Mouse (Mus musculus) kidney, postnatal 25 days (tissue): ENCODE measurements around the gene Atp2a3.
A peak's percentile ranks its signal among the peaks of the same experiment; 100 is the strongest.

Source experiments
- DNase-seq, 2 experiments: peaks; one replicate each; pipeline ENCODE4 v3.0.0; 2021; ENCODE audit warnings: mixed read lengths in 2 of 2

The Atp2a3 gene

GRCm38 (mm10) chr11:73007113-73007512, 46.1 kb downstream of the Atp2a3 start:
- DNase-seq = no peak

DNA sequence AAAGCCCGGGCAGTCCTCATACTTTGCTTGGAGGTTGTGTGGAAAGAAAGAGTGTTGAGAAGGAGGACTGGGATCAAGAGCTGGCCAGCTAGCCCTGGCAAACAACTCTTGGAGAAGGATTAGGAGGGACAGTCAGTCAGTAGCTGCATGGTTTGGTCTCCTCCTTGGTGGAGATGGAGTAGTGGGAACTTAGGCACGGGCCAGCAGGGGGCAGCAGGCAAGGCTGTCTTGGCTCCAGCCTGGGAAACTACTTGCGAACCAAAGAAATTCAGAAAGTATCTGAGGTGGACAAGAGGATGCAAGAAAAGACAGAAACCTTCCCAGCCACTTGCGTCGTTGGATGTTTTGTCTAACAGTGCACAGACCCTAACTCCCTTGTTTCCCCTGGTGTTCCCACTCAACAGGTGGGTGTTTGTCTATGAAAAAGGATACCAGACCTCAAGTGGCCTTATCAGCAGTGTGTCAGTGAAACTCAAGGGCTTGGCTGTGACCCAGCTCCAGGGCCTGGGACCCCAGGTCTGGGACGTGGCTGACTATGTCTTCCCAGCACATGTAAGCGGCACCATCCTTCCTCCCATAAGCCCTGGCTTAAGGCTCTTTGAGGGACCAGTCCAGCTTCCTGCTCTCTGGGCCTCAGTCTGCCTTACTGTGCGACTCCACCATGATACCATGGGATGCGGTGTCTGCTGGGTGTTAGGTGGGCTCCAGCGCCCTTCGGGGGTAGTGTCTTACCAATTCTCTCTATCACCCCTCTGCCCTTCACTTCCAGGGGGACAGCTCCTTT, 46.9 kb downstream of the Atp2a3 start:
- peak; percentile 70 to 81 for DNase-seq

DNA sequence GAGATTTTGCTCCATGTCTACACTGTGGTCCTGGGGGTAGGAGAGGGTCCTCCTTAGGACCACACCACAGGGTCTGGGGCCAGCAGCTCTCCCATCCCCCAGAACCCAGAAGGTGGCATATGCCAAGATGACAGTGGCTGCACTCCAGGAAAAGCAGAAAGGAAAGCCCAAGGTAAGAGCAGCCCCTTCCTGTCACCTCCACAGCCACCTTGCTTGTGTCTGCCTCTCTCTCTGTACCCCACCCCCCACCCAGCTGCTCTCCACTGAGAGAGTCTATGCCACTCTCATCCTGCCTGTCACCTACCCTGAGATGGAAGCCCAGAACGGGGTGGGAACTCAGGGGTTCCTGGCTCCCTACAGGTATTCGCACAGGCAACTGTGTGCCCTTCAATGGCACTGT, 47.9 kb downstream of the Atp2a3 start:
- no peak for DNase-seq

- DNase-seq = no peak
Measured at GRCm38 (mm10) chr11:73009531-73010274, 48.7 kb downstream of the Atp2a3 start.

- peak; percentile 77 to 78 for DNase-seq
Measured at GRCm38 (mm10) chr11:73013981-73014380, 53.0 kb downstream of the Atp2a3 start.

- peak; percentile 77 to 86 for DNase-seq
Measured at GRCm38 (mm10) chr11:73014831-73015344, 53.9 kb downstream of the Atp2a3 start.

GRCm38 (mm10) chr11:73015391-73016102, 54.6 kb downstream of the Atp2a3 start:
- peak; percentile 61 for DNase-seq

GRCm38 (mm10) chr11:73016103-73016420, 55.1 kb downstream of the Atp2a3 start:
- DNase-seq = no peak

GRCm38 (mm10) chr11:73018471-73019146, 57.6 kb downstream of the Atp2a3 start, which contains the start of gene Camkk1:
TSS of gene Camkk1 (plus strand) at chr11:73019008.
- peak; percentile 91 to 95 for DNase-seq

GRCm38 (mm10) chr11:73019147-73019795, 58.3 kb downstream of the Atp2a3 start:
- peak; percentile 27 to 59 for DNase-seq

GRCm38 (mm10) chr11:73020953-73021800, 60.2 kb downstream of the Atp2a3 start:
- DNase-seq = no peak

DNA sequence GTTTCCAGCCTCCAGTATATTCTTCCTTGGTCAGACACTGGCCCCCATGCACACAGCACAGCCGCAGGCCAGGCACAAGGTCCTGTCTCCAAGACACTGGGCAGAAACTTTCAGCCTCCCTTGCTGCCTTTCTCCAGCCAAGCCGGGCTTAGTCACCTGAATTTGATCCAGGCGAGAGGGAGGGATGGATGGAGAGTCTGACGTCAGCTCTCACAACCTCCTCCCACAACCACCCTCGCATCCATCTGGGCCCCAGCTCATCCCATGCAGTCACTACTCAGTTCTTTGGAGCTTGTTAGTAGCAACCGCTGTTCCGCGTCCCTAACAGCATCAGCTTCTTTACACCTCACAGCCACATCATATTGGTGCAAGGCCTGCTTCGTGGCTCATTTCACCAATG, 62.1 kb downstream of the Atp2a3 start:
- no peak for DNase-seq

DNA sequence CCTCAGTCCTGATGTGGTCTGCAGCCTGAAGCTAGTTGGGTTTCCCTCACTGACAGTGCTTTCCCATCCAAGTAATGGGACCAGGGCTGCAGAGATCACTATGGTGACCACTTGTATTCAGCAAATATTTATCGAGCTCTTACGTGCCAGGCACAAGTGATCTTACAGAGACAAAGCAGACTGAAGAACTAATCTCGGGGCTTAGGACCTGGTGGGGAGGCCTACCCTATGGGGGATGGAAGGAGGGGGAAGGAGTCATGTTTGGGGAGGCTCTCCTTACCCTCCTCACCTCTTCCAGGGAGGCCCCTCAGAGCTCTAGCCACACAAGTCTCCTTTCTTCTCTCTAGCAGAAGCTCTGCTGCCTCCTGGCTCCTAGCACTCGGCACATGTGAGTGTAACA, 62.9 kb downstream of the Atp2a3 start:
- no peak for DNase-seq

DNA sequence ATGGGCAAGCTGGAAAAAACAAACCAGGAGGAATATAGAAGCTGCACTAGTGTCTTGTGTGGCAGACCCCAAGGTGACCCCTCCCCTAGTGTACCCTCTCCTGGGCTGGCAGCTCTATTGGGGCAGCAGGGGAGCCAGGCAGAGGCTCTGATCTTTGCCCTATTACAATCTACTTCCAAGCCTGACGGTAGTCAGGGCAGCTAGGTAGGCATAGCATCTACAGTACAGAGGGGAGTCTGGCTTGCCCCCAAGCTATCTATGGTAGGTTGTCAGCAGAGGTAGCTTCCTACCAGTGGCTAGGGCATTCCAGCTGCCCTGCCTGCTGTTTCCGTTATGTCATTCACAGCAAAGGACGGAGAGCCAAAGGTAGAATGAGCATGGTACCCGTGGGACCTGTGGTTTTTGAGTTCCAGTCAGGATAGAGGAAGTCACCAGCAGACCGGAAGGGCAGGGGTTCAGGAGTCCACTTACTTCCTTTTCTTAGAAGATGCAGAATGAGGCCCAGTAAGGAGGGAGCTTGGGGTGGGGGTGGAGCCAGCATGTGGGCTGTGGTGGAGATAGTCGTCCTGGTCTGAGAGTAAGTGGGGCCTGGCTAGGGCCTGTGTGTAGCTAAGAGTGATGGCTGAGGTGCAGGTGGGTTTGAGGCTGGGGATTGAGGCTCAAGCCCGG, 63.4 kb downstream of the Atp2a3 start:
- peak; percentile 54 to 69 for DNase-seq

DNA sequence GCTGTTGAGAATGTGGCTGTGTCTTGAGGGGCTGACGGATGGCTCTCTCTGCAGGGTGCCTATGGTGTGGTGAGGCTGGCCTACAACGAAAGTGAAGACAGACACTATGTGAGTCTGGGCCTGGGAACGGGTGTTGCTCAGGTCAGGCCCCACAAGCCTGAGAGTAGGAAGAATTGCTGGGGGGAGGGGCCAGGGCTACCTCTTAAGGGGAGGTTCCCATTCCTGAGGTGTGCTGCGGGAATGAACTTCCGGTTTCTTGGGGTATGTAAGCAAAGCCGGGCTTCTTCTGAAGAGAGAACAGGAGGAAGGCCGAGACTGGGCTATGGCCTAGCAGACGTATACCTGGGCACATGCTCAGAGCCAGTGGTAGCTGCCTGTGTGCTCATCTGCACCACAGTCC, 66.0 kb downstream of the Atp2a3 start:
- no peak for DNase-seq

- peak; percentile 93 to 95 for DNase-seq
Measured at GRCm38 (mm10) chr11:73030821-73031498, 70.0 kb downstream of the Atp2a3 start.

DNA sequence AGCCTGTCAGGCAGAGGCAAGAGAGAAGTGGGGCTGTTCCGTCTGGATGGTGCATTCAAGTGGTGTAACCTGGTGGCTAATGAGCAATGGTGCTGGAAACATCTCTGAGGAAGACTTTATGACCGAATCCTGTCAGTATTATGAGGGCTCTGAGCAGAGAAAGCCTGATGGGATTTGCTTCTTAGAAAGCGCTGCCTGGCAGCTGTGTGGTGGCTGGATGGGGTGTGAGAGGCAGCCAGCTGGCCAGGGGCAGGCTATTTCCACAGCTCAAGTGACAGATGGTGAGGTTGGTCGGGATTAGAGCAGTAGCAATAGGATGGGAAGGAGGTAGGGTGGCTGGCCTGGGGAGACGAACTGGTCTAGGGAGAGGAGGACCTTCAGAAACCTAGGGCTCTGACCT, 70.6 kb downstream of the Atp2a3 start:
- DNase-seq = no peak

GRCm38 (mm10) chr11:73036077-73036476, 75.1 kb downstream of the Atp2a3 start:
- DNase-seq = no peak

GRCm38 (mm10) chr11:73036889-73037288, 75.9 kb downstream of the Atp2a3 start:
- DNase-seq = no peak

- peak in 1 of 2 experiments; percentile 13 for DNase-seq
Measured at GRCm38 (mm10) chr11:73037691-73038090, 76.7 kb downstream of the Atp2a3 start.
